Mouse (Mus musculus) hindbrain, embryonic 16.5 days (tissue): Measurements from ENCODE around the gene Sardh. TPM values are rescaled to one million over a fixed set of nuclear protein-coding genes. Genes with fewer than 3 reads are reported as not detected.

ENCODE experiments used
- ATAC-seq: fragments of 200-750 bp; cut with Nextera tagmentation; 2 replicates; pipeline ENCODE4 v1.8.0; 2017; ENCODE audit warnings: moderate TSS enrichment, moderate library complexity
- H3K27ac ChIP-seq: fragments of 300-500 bp; sonication (generic); 2 replicates; pipeline ENCODE4 v1.5.1; 2014; ENCODE audit warnings: low read depth, mild to moderate bottlenecking, control low read depth, low read length, moderate library complexity
- H3K27me3 ChIP-seq: fragments of 300-500 bp; sonication (generic); replicated peaks from 2 replicates; pipeline ENCODE4 v1.6.1; 2014; ENCODE audit warnings: low read length; ENCODE audit not compliant: control insufficient read depth, insufficient read depth
- H3K36me3 ChIP-seq: fragments of 300-500 bp; sonication (generic); 2 replicates; pipeline ENCODE4 v1.6.1; 2014; ENCODE audit warnings: mild to moderate bottlenecking, low read length, moderate library complexity, mixed read lengths; ENCODE audit not compliant: control insufficient read depth, insufficient read depth
- H3K4me1 ChIP-seq: fragments of 300-500 bp; sonication (generic); 2 replicates; pipeline ENCODE4 v1.6.1; 2014; ENCODE audit warnings: low read depth, low read length; ENCODE audit not compliant: control insufficient read depth, insufficient read depth
- H3K4me2 ChIP-seq: fragments of 300-500 bp; sonication (generic); 2 replicates; pipeline ENCODE4 v1.6.1; 2014; ENCODE audit warnings: mild to moderate bottlenecking, low read length, control low read depth, moderate library complexity
- H3K4me3 ChIP-seq: fragments of 300-500 bp; sonication (generic); 2 replicates; pipeline ENCODE4 v1.5.1; 2014; ENCODE audit warnings: mild to moderate bottlenecking, low read length, control low read depth, moderate library complexity
- H3K9ac ChIP-seq: fragments of 300-500 bp; sonication (generic); 2 replicates; pipeline ENCODE4 v1.6.1; 2014; ENCODE audit warnings: low read depth, mild to moderate bottlenecking, control low read depth, low read length, moderate library complexity
- H3K9me3 ChIP-seq: fragments of 300-500 bp; sonication (generic); 2 replicates; pipeline ENCODE4 v1.6.1; 2014; ENCODE audit warnings: mild to moderate bottlenecking, low read length, moderate library complexity; ENCODE audit not compliant: control insufficient read depth
- WGBS: fragments of 180-500 bp; shearing (Covaris S2); extraction: QIAGEN DNeasy Blood & Tissue Kit; methylation state at CpG from one replicate; pipeline ENCODE4 v1.1.7; 2014; 5-methylcytosine and 5-hydroxymethylcytosine counted together
- polyA plus RNA-seq: library from polyadenylated mRNA; unstranded; fragments of >200 nt; fragmentation: Nextera tagmentation; extraction: Ambion mirVana; gene quantifications from 2 replicates; pipeline ENCODE4 v1.2.1, GENCODE M21; 2015

Gene Sardh
- polyA plus RNA-seq, 1 experiment from 2014 or later = 9.1 TPM

DNA sequence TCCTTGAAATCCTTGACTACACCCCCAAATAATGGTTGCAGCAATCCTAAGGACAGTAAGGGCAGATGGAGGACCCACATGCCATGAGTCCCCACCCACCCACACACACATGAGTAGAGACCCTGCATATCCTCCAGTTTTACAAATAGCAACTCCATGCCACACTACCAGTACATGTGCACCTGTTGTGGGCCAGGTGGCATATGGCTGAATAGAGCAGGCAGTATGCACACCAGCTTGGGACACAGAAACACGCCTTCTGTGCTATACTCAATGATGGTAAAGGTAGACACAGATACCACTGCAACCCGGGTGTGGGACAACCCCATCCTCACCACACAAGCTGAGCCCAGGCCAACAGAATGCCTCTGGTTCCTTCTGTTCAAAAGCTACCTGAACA lies 82.1 kb downstream of the Sardh start:
- no peaks in the 10 kb centered on the region for H3K36me3 ChIP-seq
- no peak for ATAC-seq
- H3K27me3 ChIP-seq = no peaks in the 10 kb centered on the region
- no peaks in the 10 kb centered on the region for H3K9me3 ChIP-seq
- H3K4me3 ChIP-seq = no peak overlapping the region
- no peak overlapping the region for H3K27ac ChIP-seq
- WGBS = 82% methylated on average over 2 of the region's 2 CpGs
- H3K4me2 ChIP-seq = no peak overlapping the region
- no peak overlapping the region for H3K9ac ChIP-seq
- peaks cover 4% of the 10 kb centered on the region for H3K4me1 ChIP-seq

- Histone ChIP-seq H3K9me3 (no peaks in the 10 kb centered on the region), H3K4me2 (no peak within 1 kb of the TSS), H3K27ac (no peak within 1 kb of the TSS), H3K36me3 (no peaks in the 10 kb centered on the region), H3K4me3 (no peak within 1 kb of the TSS), H3K4me1 (peaks cover 4% of the 10 kb centered on the region), H3K27me3 (no peaks in the 10 kb centered on the region), H3K9ac (no peak within 1 kb of the TSS)
- no peak for ATAC-seq
- WGBS = 76% methylated on average over 12 of the region's 12 CpGs
These were observed 83.1 kb downstream of the Sardh start, which contains the start of gene Dbh for GRCm38 (mm10) chr2:27164796-27165590. TSS of gene Dbh (plus strand) at chr2:27165233.

- Histone ChIP-seq H3K4me3 (no peak overlapping the region), H3K4me2 (no peak overlapping the region), H3K36me3 (no peaks in the 10 kb centered on the region), H3K9me3 (no peaks in the 10 kb centered on the region), H3K27me3 (no peaks in the 10 kb centered on the region), H3K9ac (no peak overlapping the region), H3K4me1 (peaks cover 4% of the 10 kb centered on the region), H3K27ac (no peak overlapping the region)
- 63% methylated on average over 5 of the region's 5 CpGs for WGBS
- no peak for ATAC-seq
These were observed 84.3 kb downstream of the Sardh start for GRCm38 (mm10) chr2:27163851-27164250.

GRCm38 (mm10) chr2:27162656-27163055 lies 85.5 kb downstream of the Sardh start:
- WGBS = 46% methylated on average over 11 of the region's 11 CpGs
- H3K9ac ChIP-seq = no peak overlapping the region
- H3K4me1 ChIP-seq = peaks cover 4% of the 10 kb centered on the region
- ATAC-seq = no peak; the same call in 1 of the 2 replicates
- H3K36me3 ChIP-seq = no peaks in the 10 kb centered on the region
- H3K4me3 ChIP-seq = no peak overlapping the region
- no peaks in the 10 kb centered on the region for H3K9me3 ChIP-seq
- H3K4me2 ChIP-seq = no peak overlapping the region
- no peaks in the 10 kb centered on the region for H3K27me3 ChIP-seq
- H3K27ac ChIP-seq = no peak overlapping the region

DNA sequence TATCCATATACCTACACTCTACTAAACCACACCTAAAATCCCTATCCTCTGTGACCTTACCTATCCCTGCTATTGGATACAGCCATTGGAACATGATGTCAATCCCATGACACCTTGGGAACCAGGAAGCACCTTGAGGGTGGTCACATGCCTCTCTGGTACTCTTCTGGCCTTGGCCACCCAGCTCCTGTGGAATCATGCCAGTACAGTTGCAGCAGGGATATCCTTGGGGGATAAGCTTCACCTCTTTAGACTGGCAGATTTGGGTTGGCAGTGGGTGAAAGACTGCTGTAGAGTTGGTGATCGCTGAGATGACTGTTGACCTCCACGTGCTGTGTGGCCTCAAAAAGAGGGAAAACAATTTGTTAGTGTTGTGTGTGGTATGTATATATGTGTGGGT lies 86.6 kb downstream of the Sardh start:
- H3K4me3 ChIP-seq = no peak overlapping the region
- H3K9me3 ChIP-seq = no peaks in the 10 kb centered on the region
- 86% methylated on average over 2 of the region's 2 CpGs for WGBS
- no peak overlapping the region for H3K9ac ChIP-seq
- H3K4me1 ChIP-seq = peaks cover 4% of the 10 kb centered on the region; the same call in 1 of the 2 replicates
- H3K4me2 ChIP-seq = no peak overlapping the region
- H3K27me3 ChIP-seq = no peaks in the 10 kb centered on the region
- H3K27ac ChIP-seq = no peak overlapping the region
- ATAC-seq = no peak
- H3K36me3 ChIP-seq = no peaks in the 10 kb centered on the region

DNA sequence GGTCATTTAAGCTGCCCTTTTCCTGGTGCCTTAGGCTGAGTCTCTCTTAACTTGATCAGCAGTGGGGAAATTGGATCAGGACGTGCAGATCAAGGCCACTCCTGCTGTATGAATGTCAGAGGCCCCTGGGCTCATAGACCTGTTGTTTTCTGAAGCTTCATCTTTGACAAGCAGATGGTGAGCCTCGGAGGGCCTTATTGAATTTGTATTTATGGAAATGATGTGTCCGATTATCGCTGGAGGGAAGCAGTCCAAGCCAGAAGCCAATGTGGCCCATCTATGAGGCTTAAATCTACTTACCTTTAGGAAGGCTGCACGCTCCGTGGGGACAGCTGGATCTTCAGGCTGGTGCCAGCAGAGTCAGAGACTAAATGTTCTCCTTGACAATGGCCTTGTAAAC lies 91.5 kb downstream of the Sardh start:
- Histone ChIP-seq H3K4me3 (no peak overlapping the region), H3K27ac (no peak overlapping the region), H3K36me3 (no peaks in the 10 kb centered on the region), H3K9ac (no peak overlapping the region), H3K9me3 (no peaks in the 10 kb centered on the region), H3K27me3 (no peaks in the 10 kb centered on the region; the same call in 1 of the 2 replicates), H3K4me1 (no peaks in the 10 kb centered on the region), H3K4me2 (no peak overlapping the region)
- ATAC-seq = no peak
- 55% methylated on average over 6 of the region's 6 CpGs for WGBS

DNA sequence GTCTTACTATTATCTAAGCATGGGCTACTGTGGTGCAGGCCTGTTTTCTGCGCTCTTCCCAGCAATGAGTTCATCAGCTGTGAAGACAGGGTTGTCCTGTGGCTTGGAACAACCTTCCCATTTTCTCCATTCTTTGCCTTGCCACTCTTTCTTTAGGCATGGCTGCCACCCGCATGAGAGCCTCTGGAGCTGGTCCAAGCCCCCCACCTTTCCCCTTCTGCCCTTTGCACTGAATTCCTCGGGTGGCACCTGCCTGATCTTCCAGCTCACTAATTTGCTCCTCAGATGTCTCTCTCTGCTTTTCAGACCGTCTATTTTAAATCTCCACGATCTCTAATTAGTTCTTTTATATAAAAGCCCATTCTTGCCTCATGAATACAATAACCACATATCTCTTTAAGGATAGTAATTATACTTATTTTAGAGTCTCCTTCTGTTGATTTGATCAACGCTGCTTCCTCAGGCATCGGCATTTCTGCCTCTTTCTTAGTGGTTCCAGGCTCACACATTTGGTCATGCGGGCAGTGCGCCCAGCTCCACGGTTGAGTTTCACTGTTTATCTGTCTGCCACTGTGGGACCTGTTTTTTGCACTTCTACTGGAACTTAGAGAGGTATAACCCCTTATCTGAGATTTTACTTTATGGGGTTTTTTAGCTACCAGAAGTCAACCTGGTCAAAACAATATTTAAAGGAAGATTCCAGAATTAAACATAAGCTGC lies 93.5 kb downstream of the Sardh start:
- no peaks in the 10 kb centered on the region for H3K9me3 ChIP-seq
- H3K4me2 ChIP-seq = no peak overlapping the region
- H3K4me1 ChIP-seq = no peaks in the 10 kb centered on the region
- H3K4me3 ChIP-seq = no peak overlapping the region
- no peak for ATAC-seq
- no peak overlapping the region for H3K27ac ChIP-seq
- 72% methylated on average over 10 of the region's 10 CpGs for WGBS
- no peak overlapping the region for H3K9ac ChIP-seq
- H3K36me3 ChIP-seq = no peaks in the 10 kb centered on the region
- no peaks in the 10 kb centered on the region; the same call in 1 of the 2 replicates for H3K27me3 ChIP-seq

GRCm38 (mm10) chr2:27149457-27149856 lies 98.7 kb downstream of the Sardh start:
- Histone ChIP-seq H3K36me3 (no peaks in the 10 kb centered on the region), H3K4me2 (no peak overlapping the region), H3K4me3 (no peak overlapping the region), H3K27ac (no peak overlapping the region), H3K4me1 (no peaks in the 10 kb centered on the region), H3K9ac (no peak overlapping the region), H3K27me3 (no peaks in the 10 kb centered on the region; the same call in 1 of the 2 replicates), H3K9me3 (no peaks in the 10 kb centered on the region)
- ATAC-seq = no peak
- WGBS = 16% methylated on average over 2 of the region's 2 CpGs

- H3K9ac ChIP-seq = no peak overlapping the region
- ATAC-seq = no peak
These were observed 101.3 kb downstream of the Sardh start for GRCm38 (mm10) chr2:27146840-27147239.

More at GRCm38 (mm10) chr2:27146840-27147239, 101.3 kb downstream of the Sardh start:
- H3K36me3 ChIP-seq = no peaks in the 10 kb centered on the region
- H3K4me1 ChIP-seq = peaks cover 7% of the 10 kb centered on the region
- peaks cover 2% of the 10 kb centered on the region for H3K27me3 ChIP-seq
- H3K4me2 ChIP-seq = no peak overlapping the region
- H3K9me3 ChIP-seq = no peaks in the 10 kb centered on the region
- no peak overlapping the region for H3K27ac ChIP-seq
- 68% methylated on average over 6 of the region's 6 CpGs for WGBS
- no peak overlapping the region for H3K4me3 ChIP-seq
